Mouse (Mus musculus) brain, embryonic 14.5 days (tissue): ENCODE data around the gene Uqcrq.

ENCODE experiments used
- CTCF ChIP-seq: fragments of 200-500 bp; IDR thresholded peaks from 2 replicates; pipeline ENCODE4 v1.5.1; 2012; ENCODE audit warnings: inconsistent platforms, mild to moderate bottlenecking, moderate library complexity, borderline replicate concordance; ENCODE audit not compliant: insufficient read depth, insufficient read length; ENCODE audit errors: extremely low read depth
- POLR2A ChIP-seq: fragments of 200-500 bp; IDR thresholded peaks from 2 replicates; pipeline ENCODE4 v1.6.1; 2012; ENCODE audit warnings: mild to moderate bottlenecking, inconsistent platforms, borderline replicate concordance; ENCODE audit not compliant: poor library complexity, insufficient read depth, insufficient read length, severe bottlenecking; ENCODE audit errors: extremely low read depth

DNA sequence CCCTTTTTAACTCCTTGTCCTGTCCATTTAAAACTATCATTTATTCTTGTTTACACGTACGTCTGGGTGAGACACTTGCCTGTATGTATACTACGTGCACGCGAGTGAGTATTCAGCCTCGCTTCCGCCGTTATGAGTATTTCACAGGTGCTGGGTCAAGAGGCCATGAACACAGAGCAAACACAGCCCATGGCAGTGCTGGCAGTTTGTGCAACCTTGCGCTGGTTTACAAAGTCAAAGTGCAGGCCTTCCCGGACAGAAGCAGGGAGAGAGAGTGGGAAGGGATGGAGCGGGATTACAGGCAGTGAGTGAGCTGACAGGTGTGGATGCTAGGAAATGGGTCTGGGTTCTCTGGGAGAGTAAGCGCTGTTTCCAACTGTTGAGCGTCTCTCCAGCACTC, 15.6 kb upstream of the Uqcrq start:
- no peak for TF ChIP-seq POLR2A
- no peak for TF ChIP-seq CTCF
